Mouse (Mus musculus) erythroid progenitor cell, adult 5-6 weeks (primary cell): ENCODE data around the gene Kctd5. TPM values are rescaled to one million over a fixed set of nuclear protein-coding genes. Genes with fewer than 3 reads are reported as not detected.

Experiments
- total RNA-seq, 2 experiments: library from RNA; stranded (forward) in 1 of 2; stranded (reverse) in 1 of 2; fragments of 150-400 nt in 1 of 2; fragments of 186-747, 209-891 nt in 1 of 2; gene quantifications; 2 replicates each; pipeline versions ENCODE4 v1.2.3 to v1.2.4; 2015 to 2017; ENCODE audit warnings: low replicate concordance in 2 of 2

Gene Kctd5
- total RNA-seq, 2 experiments from 2014 or later, result 5.0 to 8.0 TPM

Other genes starting within 250 kb of the Kctd5 start
- 137 and 167 TPM in 2 replicates for gene Elob, start 244.3 kb downstream of the Kctd5 start, total RNA-seq (2015; ENCODE audit: low replicate concordance)
- 51.7 and 117 TPM in 2 replicates for gene Elob, start 244.3 kb downstream of the Kctd5 start, total RNA-seq (2017; ENCODE audit: low replicate concordance)
- not detected in 2 replicates for gene Prss33, start 237.4 kb downstream of the Kctd5 start, total RNA-seq (2015; ENCODE audit: low replicate concordance)
- not detected in 2 replicates for gene Prss33, start 237.4 kb downstream of the Kctd5 start, total RNA-seq (2017; ENCODE audit: low replicate concordance)
- gene Prss32, start 229.6 kb downstream of the Kctd5 start, total RNA-seq (2015; ENCODE audit: low replicate concordance), result not detected in 2 replicates
- gene Prss32, start 229.6 kb downstream of the Kctd5 start, total RNA-seq (2017; ENCODE audit: low replicate concordance), result not detected in 2 replicates
- gene Prss41, start 229.3 kb downstream of the Kctd5 start, total RNA-seq (2015; ENCODE audit: low replicate concordance), result not detected in 2 replicates
- not detected in 2 replicates for gene Prss41, start 229.3 kb downstream of the Kctd5 start, total RNA-seq (2017; ENCODE audit: low replicate concordance)
- not detected in 2 replicates for gene Prss21, start 205.4 kb downstream of the Kctd5 start, total RNA-seq (2015; ENCODE audit: low replicate concordance)
- gene Prss21, start 205.4 kb downstream of the Kctd5 start, total RNA-seq (2017; ENCODE audit: low replicate concordance), result not detected in 2 replicates
- not detected in 2 replicates for gene Dcpp1, start 192.6 kb downstream of the Kctd5 start, total RNA-seq (2015; ENCODE audit: low replicate concordance)
- not detected in 2 replicates for gene Dcpp1, start 192.6 kb downstream of the Kctd5 start, total RNA-seq (2017; ENCODE audit: low replicate concordance)
- gene Dcpp2, start 192.6 kb downstream of the Kctd5 start, total RNA-seq (2015; ENCODE audit: low replicate concordance), result not detected in 2 replicates
- gene Dcpp2, start 192.6 kb downstream of the Kctd5 start, total RNA-seq (2017; ENCODE audit: low replicate concordance), result not detected in 2 replicates
- gene Dcpp3, start 156.0 kb downstream of the Kctd5 start, total RNA-seq (2015; ENCODE audit: low replicate concordance), result not detected in 2 replicates
- not detected in 2 replicates for gene Dcpp3, start 156.0 kb downstream of the Kctd5 start, total RNA-seq (2017; ENCODE audit: low replicate concordance)
- gene Sbp, start 131.8 kb downstream of the Kctd5 start, total RNA-seq (2015; ENCODE audit: low replicate concordance), result not detected in 2 replicates
- gene Sbp, start 131.8 kb downstream of the Kctd5 start, total RNA-seq (2017; ENCODE audit: low replicate concordance), result not detected in 2 replicates
- not detected in 2 replicates for gene Sbpl, start 118.2 kb downstream of the Kctd5 start, total RNA-seq (2015; ENCODE audit: low replicate concordance)
- not detected in 2 replicates for gene Sbpl, start 118.2 kb downstream of the Kctd5 start, total RNA-seq (2017; ENCODE audit: low replicate concordance)
- 0.84 TPM in 1 of 2 replicates, not detected in the other for gene Prss30, start 92.9 kb downstream of the Kctd5 start, total RNA-seq (2015; ENCODE audit: low replicate concordance)
- not detected in 2 replicates for gene Prss30, start 92.9 kb downstream of the Kctd5 start, total RNA-seq (2017; ENCODE audit: low replicate concordance)
- gene Prss22, start 75.4 kb downstream of the Kctd5 start, total RNA-seq (2015; ENCODE audit: low replicate concordance), result not detected in 2 replicates
- not detected in 2 replicates for gene Prss22, start 75.4 kb downstream of the Kctd5 start, total RNA-seq (2017; ENCODE audit: low replicate concordance)
- gene Prss27, start 35.3 kb downstream of the Kctd5 start, total RNA-seq (2015; ENCODE audit: low replicate concordance), result not detected in 2 replicates
- not detected in 2 replicates for gene Prss27, start 35.3 kb downstream of the Kctd5 start, total RNA-seq (2017; ENCODE audit: low replicate concordance)
- 83.6 and 88.0 TPM in 2 replicates for gene Pdpk1, start 77.4 kb upstream of the Kctd5 start, total RNA-seq (2015; ENCODE audit: low replicate concordance)
- 74.5 and 76.8 TPM in 2 replicates for gene Pdpk1, start 77.4 kb upstream of the Kctd5 start, total RNA-seq (2017; ENCODE audit: low replicate concordance)
- gene Amdhd2, start 90.3 kb upstream of the Kctd5 start, total RNA-seq (2015; ENCODE audit: low replicate concordance), result 10.5 and 20.5 TPM in 2 replicates
- gene Amdhd2, start 90.3 kb upstream of the Kctd5 start, total RNA-seq (2017; ENCODE audit: low replicate concordance), result 9.8 and 10.7 TPM in 2 replicates
- 231 and 265 TPM in 2 replicates for gene Atp6v0c, start 96.2 kb upstream of the Kctd5 start, total RNA-seq (2015; ENCODE audit: low replicate concordance)
- 83.8 and 103 TPM in 2 replicates for gene Atp6v0c, start 96.2 kb upstream of the Kctd5 start, total RNA-seq (2017; ENCODE audit: low replicate concordance)
- 3.4 and 5.8 TPM in 2 replicates for gene Tbc1d24, start 132.1 kb upstream of the Kctd5 start, total RNA-seq (2015; ENCODE audit: low replicate concordance)
- gene Tbc1d24, start 132.1 kb upstream of the Kctd5 start, total RNA-seq (2017; ENCODE audit: low replicate concordance), result 2.6 and 2.7 TPM in 2 replicates
- not detected in 2 replicates for gene Ntn3, start 136.0 kb upstream of the Kctd5 start, total RNA-seq (2015; ENCODE audit: low replicate concordance)
- gene Ntn3, start 136.0 kb upstream of the Kctd5 start, total RNA-seq (2017; ENCODE audit: low replicate concordance), result not detected in 2 replicates
- gene Tedc2, start 147.4 kb upstream of the Kctd5 start, total RNA-seq (2015; ENCODE audit: low replicate concordance), result 13.8 and 19.8 TPM in 2 replicates
- gene Tedc2, start 147.4 kb upstream of the Kctd5 start, total RNA-seq (2017; ENCODE audit: low replicate concordance), result 16.2 and 17.2 TPM in 2 replicates
- 217 and 252 TPM in 2 replicates for gene Ccnf, start 178.0 kb upstream of the Kctd5 start, total RNA-seq (2015; ENCODE audit: low replicate concordance)
- 391 and 426 TPM in 2 replicates for gene Ccnf, start 178.0 kb upstream of the Kctd5 start, total RNA-seq (2017; ENCODE audit: low replicate concordance)